Mouse (Mus musculus): Measurements from ENCODE around the gene S1pr2. TPM values are rescaled to one million over a fixed set of nuclear protein-coding genes. Genes with fewer than 3 reads are reported as not detected.

The S1pr2 gene
- total and polyA plus RNA-seq, 3 experiments, result 1.3 to 3.2 (median 2.0) TPM

DNA sequence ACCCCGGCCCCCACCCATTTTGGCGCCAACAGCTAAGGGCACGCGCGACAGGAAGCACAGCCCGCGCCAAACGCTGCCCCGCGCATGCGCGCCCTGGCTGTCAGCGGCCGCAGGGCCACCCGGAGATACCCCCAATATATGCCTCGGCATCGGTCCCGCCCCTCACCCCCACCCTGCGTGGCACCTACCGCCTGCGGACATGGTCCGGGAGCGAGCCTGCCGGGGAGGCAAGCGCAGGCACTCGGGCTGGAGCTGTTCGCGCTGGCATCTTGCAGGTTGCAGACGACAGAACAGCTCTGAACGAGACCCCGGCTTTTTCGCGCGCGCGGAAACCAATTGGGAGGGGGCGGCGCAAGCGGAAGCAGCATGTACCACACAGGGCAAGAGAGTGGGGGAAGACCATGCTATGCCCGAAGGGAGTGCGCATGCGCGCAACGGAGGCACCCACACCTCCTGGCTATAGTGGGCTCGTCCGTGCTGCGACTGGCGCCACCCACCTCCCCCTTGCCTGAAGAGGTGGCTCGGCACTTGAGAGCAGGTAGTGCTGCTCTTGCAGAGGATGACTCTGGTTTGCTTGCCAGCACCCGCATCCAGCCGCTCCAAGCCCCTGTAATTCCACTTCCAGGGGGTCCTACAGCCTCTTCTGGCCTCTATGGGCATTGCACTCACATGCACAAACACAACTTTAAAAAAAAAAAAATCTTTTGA is 23.9 kb downstream of the S1pr2 start:
- DNase-seq (ENCODE audit: extremely low read depth), result peak; percentile 96
- TF ChIP-seq SIN3A (IDR thresholded peaks at IDR 0.05; ENCODE audit: low read length), result peak; percentile 93
- peak; percentile 84 for TF ChIP-seq NRF1 (IDR thresholded peaks at IDR 0.05; ENCODE audit: low read depth, low read length)
- TF ChIP-seq MAFK (IDR thresholded peaks at IDR 0.05; ENCODE audit: insufficient replicate concordance, low read length), result no peak
- TF ChIP-seq SMC3 (IDR thresholded peaks at IDR 0.05; ENCODE audit: low read depth, low read length), result no peak; the same call in 1 of the 2 replicates
- peak; percentile 77 for TF ChIP-seq TBP (conservative IDR thresholded peaks at IDR 0.05; ENCODE audit: low read depth, low read length)
- peak; percentile 75; the same call in 1 of the 2 replicates for TF ChIP-seq KAT2A (IDR thresholded peaks at IDR 0.05; ENCODE audit: insufficient replicate concordance, low read length)
- peak; percentile 78; the same call in 1 of the 2 replicates for TF ChIP-seq MAX (IDR thresholded peaks at IDR 0.05; ENCODE audit: low read length)
- TF ChIP-seq POLR2AphosphoS2 (IDR thresholded peaks at IDR 0.05; ENCODE audit: low read depth, low read length), result peak; percentile 79; the same call in 1 of the 2 replicates
- TF ChIP-seq ZC3H11A (IDR thresholded peaks at IDR 0.05; ENCODE audit: low read depth, low read length), result no peak
- TF ChIP-seq HCFC1 (IDR thresholded peaks at IDR 0.05; ENCODE audit: low read depth, low read length), result peak; percentile 79
- peak; percentile 82 for TF ChIP-seq BHLHE40 (IDR thresholded peaks at IDR 0.05; ENCODE audit: low read depth, low read length)
- no peak for TF ChIP-seq PAX5 (IDR thresholded peaks at IDR 0.05; ENCODE audit: low read length)
- no peak for TF ChIP-seq ZKSCAN1 (IDR thresholded peaks at IDR 0.05; ENCODE audit: borderline replicate concordance, low read depth, low read length)
- peak; percentile 53; the same call in 1 of the 2 replicates for TF ChIP-seq MAZ (IDR thresholded peaks at IDR 0.05; ENCODE audit: low read depth, low read length)
- no peak for TF ChIP-seq UBTF (IDR thresholded peaks at IDR 0.05; ENCODE audit: low read depth, low read length)
- peak; percentile 93; the same call in 1 of the 2 replicates for TF ChIP-seq E2F4 (IDR thresholded peaks at IDR 0.05; ENCODE audit: insufficient replicate concordance, low read depth, low read length)
- TF ChIP-seq MYC (IDR thresholded peaks at IDR 0.05; ENCODE audit: low read depth, low read length), result peak; percentile 77; the same call in 1 of the 2 replicates
- peak; percentile 99 for TF ChIP-seq CHD1 (IDR thresholded peaks at IDR 0.05; ENCODE audit: low read depth, low read length)
- peak; percentile 67; the same call in 1 of the 2 replicates for TF ChIP-seq ZMIZ1 (IDR thresholded peaks at IDR 0.05; ENCODE audit: low read depth, low read length)
- TF ChIP-seq ELF1 (IDR thresholded peaks at IDR 0.05; ENCODE audit: low read depth, low read length), result peak; percentile 81
- no peak for TF ChIP-seq USF1 (IDR thresholded peaks at IDR 0.05; ENCODE audit: low read depth, low read length)
- peak; percentile 87 for TF ChIP-seq POLR2A (IDR thresholded peaks at IDR 0.05; ENCODE audit: low read depth, low read length)
- TF ChIP-seq EP300 (IDR thresholded peaks at IDR 0.05; ENCODE audit: low read length), result 0 out of 2 replicates have a peak, but pooled peaks have one; percentile 23
- 0 out of 2 replicates have a peak, but pooled peaks have one; percentile 66 for TF ChIP-seq RCOR1 (conservative IDR thresholded peaks at IDR 0.05; ENCODE audit: low read depth, low read length)
- peak; percentile 42; the same call in 1 of the 2 replicates for TF ChIP-seq ZNF384 (IDR thresholded peaks at IDR 0.05; ENCODE audit: low read depth, low read length)
- no peak for TF ChIP-seq CTCF (conservative IDR thresholded peaks at IDR 0.05 in 1 of 2, IDR thresholded peaks at IDR 0.05 in 1 of 2; ENCODE audit: low read depth in 2 of 2, low read length in 2 of 2)
- TF ChIP-seq RAD21 (IDR thresholded peaks at IDR 0.05; ENCODE audit: low read depth, low read length), result no peak
- TF ChIP-seq IRF4 (IDR thresholded peaks at IDR 0.05; ENCODE audit: low read depth, low read length), result peak; percentile 48; the same call in 1 of the 2 replicates
- peak; percentile 20; the same call in 1 of the 2 replicates for TF ChIP-seq ETS1 (conservative IDR thresholded peaks at IDR 0.05; ENCODE audit: low read depth, low read length)
- no peak for TF ChIP-seq JUND (conservative IDR thresholded peaks at IDR 0.05; ENCODE audit: low read depth, low read length)
- no peak for TF ChIP-seq JUN (IDR thresholded peaks at IDR 0.05; ENCODE audit: insufficient read depth, low read depth, low read length)
- TF ChIP-seq NELFE (IDR thresholded peaks at IDR 0.05; ENCODE audit: low read depth, low read length), result peak; percentile 89
- TF ChIP-seq USF2 (conservative IDR thresholded peaks at IDR 0.05; ENCODE audit: low read depth, low read length), result no peak
- peak; percentile 88 for TF ChIP-seq TCF12 (IDR thresholded peaks at IDR 0.05; ENCODE audit: low read depth, low read length)
- peak; percentile 94 for TF ChIP-seq MXI1 (IDR thresholded peaks at IDR 0.05; ENCODE audit: low read depth, low read length)
- TF ChIP-seq CHD2 (IDR thresholded peaks at IDR 0.05; ENCODE audit: low read length), result peak; percentile 14; the same call in 1 of the 2 replicates
- peak; percentile 63; the same call in 1 of the 2 replicates for TF ChIP-seq MEF2A (IDR thresholded peaks at IDR 0.05; ENCODE audit: borderline replicate concordance, low read depth, low read length)
- TF ChIP-seq GABPA (IDR thresholded peaks at IDR 0.05; ENCODE audit: insufficient replicate concordance, low read depth, low read length), result no peak
- in situ Hi-C loops (cut with MboI; ENCODE audit: low pct_ligation_motif_present, low pct_unique_long_range_greater_than_20kb, low sequenced_read_pairs) (no loop called here), dilution Hi-C loops (cut with MboI; ENCODE audit: extremely low pct_ligation_motif_present, extremely low pct_unique_long_range_greater_than_20kb, low sequenced_read_pairs) (no loop called here)
- Histone ChIP-seq H3K27me3 (replicated peaks) (no peaks in the 10 kb centered on the region), H3K4me2 (ENCODE audit: insufficient read depth, low read depth, poor library complexity, severe bottlenecking) (peak overlapping the region; percentile 48), H3K79me2 (replicated peaks; ENCODE audit: control insufficient read depth, extremely low read depth, insufficient read depth, poor library complexity, severe bottlenecking) (peaks cover 47% of the 10 kb centered on the region), H3K9ac (ENCODE audit: insufficient read depth, low read depth) (peak overlapping the region; percentile 94), H3K4me1 (ENCODE audit: control insufficient read depth in 1 of 2, insufficient read depth in 2 of 2) (peaks cover 2 to 38% of the 10 kb centered on the region in 2 experiments; a peak in 3 of 4 replicates), H3K9me3 (replicated peaks; ENCODE audit: low read length) (no peaks in the 10 kb centered on the region), H3K4me3 (replicated peaks in 1 of 3; ENCODE audit: low read depth in 2 of 3, low read length in 2 of 3, poor library complexity in 1 of 3) (peak overlapping the region; percentile 83 to 92 (median 88)), H3K27ac (ENCODE audit: insufficient read depth, low read depth) (peak overlapping the region; percentile 72; the same call in 1 of the 2 replicates), H3K36me3 (replicated peaks in 1 of 2; ENCODE audit: control insufficient read depth in 1 of 2, insufficient read depth in 1 of 2, low read length in 1 of 2) (peaks cover 0 to 23% of the 10 kb centered on the region in 2 experiments)
